Mouse (Mus musculus): ENCODE data around the gene Fggy. TPM values are rescaled to one million over a fixed set of nuclear protein-coding genes. Genes with fewer than 3 reads are reported as not detected.

Fggy gene
- polyA plus RNA-seq, 1 experiment from 2014 or later, result 18.3 TPM

GRCm38 (mm10) chr4:95684522-95685080, 127.3 kb downstream of the Fggy start:
- WGBS, result 16% methylated on average over 4 of the region's 4 CpGs
- ATAC-seq (ENCODE audit: low FRiP score, low TSS enrichment), result peak; percentile 94
- no peaks in the 10 kb centered on the region for H3K36me3 ChIP-seq (ENCODE audit: control insufficient read depth, insufficient read depth, low read length)

GRCm38 (mm10) chr4:95686775-95687174, 129.5 kb downstream of the Fggy start:
- Histone ChIP-seq H3K4me2 (replicated peaks; ENCODE audit: low read depth, low read length) (no peak overlapping the region), H3K36me3 (ENCODE audit: control insufficient read depth, insufficient read depth, low read length) (no peaks in the 10 kb centered on the region), H3K27ac (ENCODE audit: low read depth, low read length) (no peak overlapping the region), H3K9ac (ENCODE audit: low read depth, low read length) (no peak overlapping the region), H3K27me3 (ENCODE audit: control insufficient read depth, insufficient read depth, low read length) (no peaks in the 10 kb centered on the region), H3K9me3 (ENCODE audit: control insufficient read depth, low read length) (no peaks in the 10 kb centered on the region), H3K4me1 (ENCODE audit: control insufficient read depth, insufficient read depth, low read length) (peaks cover 10% of the 10 kb centered on the region), H3K4me3 (ENCODE audit: low read length) (no peak overlapping the region)
- WGBS, result 83% methylated on average over 2 of the region's 2 CpGs
- no peak for ATAC-seq (ENCODE audit: low FRiP score, low TSS enrichment)

More at GRCm38 (mm10) chr4:95684522-95685080, 127.3 kb downstream of the Fggy start:
- Histone ChIP-seq H3K9ac (ENCODE audit: low read depth, low read length) (no peak overlapping the region), H3K4me3 (ENCODE audit: low read length) (no peak overlapping the region), H3K4me2 (replicated peaks; ENCODE audit: low read depth, low read length) (no peak overlapping the region), H3K4me1 (ENCODE audit: control insufficient read depth, insufficient read depth, low read length) (peaks cover 10% of the 10 kb centered on the region), H3K27ac (ENCODE audit: low read depth, low read length) (peak overlapping the region; percentile 69), H3K9me3 (ENCODE audit: control insufficient read depth, low read length) (no peaks in the 10 kb centered on the region), H3K27me3 (ENCODE audit: control insufficient read depth, insufficient read depth, low read length) (no peaks in the 10 kb centered on the region)

GRCm38 (mm10) chr4:95687350-95687749, 130.0 kb downstream of the Fggy start:
- no peak for ATAC-seq (ENCODE audit: low FRiP score, low TSS enrichment)
- Histone ChIP-seq H3K4me2 (replicated peaks; ENCODE audit: low read depth, low read length) (no peak overlapping the region), H3K36me3 (ENCODE audit: control insufficient read depth, insufficient read depth, low read length) (no peaks in the 10 kb centered on the region), H3K4me3 (ENCODE audit: low read length) (no peak overlapping the region), H3K9ac (ENCODE audit: low read depth, low read length) (no peak overlapping the region), H3K9me3 (ENCODE audit: control insufficient read depth, low read length) (no peaks in the 10 kb centered on the region), H3K27ac (ENCODE audit: low read depth, low read length) (no peak overlapping the region), H3K4me1 (ENCODE audit: control insufficient read depth, insufficient read depth, low read length) (peaks cover 10% of the 10 kb centered on the region), H3K27me3 (ENCODE audit: control insufficient read depth, insufficient read depth, low read length) (no peaks in the 10 kb centered on the region)
- whole genome bisulfite sequencing, result 91% methylated on average over 5 of the region's 5 CpGs

- ATAC-seq (ENCODE audit: low FRiP score, low TSS enrichment), result no peak
These were observed 130.9 kb downstream of the Fggy start for GRCm38 (mm10) chr4:95688159-95688558.

GRCm38 (mm10) chr4:95700366-95700765, 143.1 kb downstream of the Fggy start:
- Histone ChIP-seq H3K27me3 (ENCODE audit: control insufficient read depth, insufficient read depth, low read length) (no peaks in the 10 kb centered on the region), H3K4me2 (replicated peaks; ENCODE audit: low read depth, low read length) (no peak overlapping the region), H3K9ac (ENCODE audit: low read depth, low read length) (no peak overlapping the region), H3K4me3 (ENCODE audit: low read length) (no peak overlapping the region), H3K27ac (ENCODE audit: low read depth, low read length) (no peak overlapping the region), H3K9me3 (ENCODE audit: control insufficient read depth, low read length) (no peaks in the 10 kb centered on the region), H3K4me1 (ENCODE audit: control insufficient read depth, insufficient read depth, low read length) (no peaks in the 10 kb centered on the region), H3K36me3 (ENCODE audit: control insufficient read depth, insufficient read depth, low read length) (no peaks in the 10 kb centered on the region)
- no peak for ATAC-seq (ENCODE audit: low FRiP score, low TSS enrichment)
- WGBS, result 67% methylated on average over 2 of the region's 2 CpGs

More at GRCm38 (mm10) chr4:95688159-95688558, 130.9 kb downstream of the Fggy start:
- no peaks in the 10 kb centered on the region for H3K27me3 ChIP-seq (ENCODE audit: control insufficient read depth, insufficient read depth, low read length)
- H3K4me3 ChIP-seq (ENCODE audit: low read length), result no peak overlapping the region
- no peaks in the 10 kb centered on the region for H3K36me3 ChIP-seq (ENCODE audit: control insufficient read depth, insufficient read depth, low read length)
- H3K27ac ChIP-seq (ENCODE audit: low read depth, low read length), result no peak overlapping the region
- H3K4me1 ChIP-seq (ENCODE audit: control insufficient read depth, insufficient read depth, low read length), result peaks cover 10% of the 10 kb centered on the region
- WGBS, result 92% methylated on average over 4 of the region's 4 CpGs
- no peak overlapping the region for H3K9ac ChIP-seq (ENCODE audit: low read depth, low read length)
- no peaks in the 10 kb centered on the region for H3K9me3 ChIP-seq (ENCODE audit: control insufficient read depth, low read length)
- H3K4me2 ChIP-seq (replicated peaks; ENCODE audit: low read depth, low read length), result no peak overlapping the region

GRCm38 (mm10) chr4:95707941-95708897, 150.9 kb downstream of the Fggy start:
- H3K4me3 ChIP-seq (ENCODE audit: low read length), result no peak overlapping the region
- no peak overlapping the region for H3K27ac ChIP-seq (ENCODE audit: low read depth, low read length)
- H3K36me3 ChIP-seq (ENCODE audit: control insufficient read depth, insufficient read depth, low read length), result no peaks in the 10 kb centered on the region
- H3K27me3 ChIP-seq (ENCODE audit: control insufficient read depth, insufficient read depth, low read length), result no peaks in the 10 kb centered on the region
- 66% methylated on average over 5 of the region's 5 CpGs for WGBS
- H3K4me2 ChIP-seq (replicated peaks; ENCODE audit: low read depth, low read length), result no peak overlapping the region
- no peak overlapping the region for H3K9ac ChIP-seq (ENCODE audit: low read depth, low read length)
- no peaks in the 10 kb centered on the region for H3K4me1 ChIP-seq (ENCODE audit: control insufficient read depth, insufficient read depth, low read length)
- no peaks in the 10 kb centered on the region for H3K9me3 ChIP-seq (ENCODE audit: control insufficient read depth, low read length)
- no peak for ATAC-seq (ENCODE audit: low FRiP score, low TSS enrichment)

GRCm38 (mm10) chr4:95709750-95710149, 152.4 kb downstream of the Fggy start:
- H3K9me3 ChIP-seq (ENCODE audit: control insufficient read depth, low read length), result no peaks in the 10 kb centered on the region
- no peak overlapping the region for H3K4me2 ChIP-seq (replicated peaks; ENCODE audit: low read depth, low read length)
- no peak overlapping the region for H3K27ac ChIP-seq (ENCODE audit: low read depth, low read length)
- H3K4me3 ChIP-seq (ENCODE audit: low read length), result no peak overlapping the region
- no peaks in the 10 kb centered on the region for H3K36me3 ChIP-seq (ENCODE audit: control insufficient read depth, insufficient read depth, low read length)
- no peaks in the 10 kb centered on the region for H3K4me1 ChIP-seq (ENCODE audit: control insufficient read depth, insufficient read depth, low read length)
- WGBS, result 76% methylated on average over 1 of the region's 1 CpGs
- no peak overlapping the region for H3K9ac ChIP-seq (ENCODE audit: low read depth, low read length)
- no peaks in the 10 kb centered on the region for H3K27me3 ChIP-seq (ENCODE audit: control insufficient read depth, insufficient read depth, low read length)
- no peak for ATAC-seq (ENCODE audit: low FRiP score, low TSS enrichment)

GRCm38 (mm10) chr4:95712802-95713201, 155.5 kb downstream of the Fggy start:
- ATAC-seq (ENCODE audit: low FRiP score, low TSS enrichment), result no peak
- Histone ChIP-seq H3K36me3 (ENCODE audit: control insufficient read depth, insufficient read depth, low read length) (no peaks in the 10 kb centered on the region), H3K4me3 (ENCODE audit: low read length) (no peak overlapping the region), H3K27me3 (ENCODE audit: control insufficient read depth, insufficient read depth, low read length) (no peaks in the 10 kb centered on the region), H3K9me3 (ENCODE audit: control insufficient read depth, low read length) (no peaks in the 10 kb centered on the region), H3K4me2 (replicated peaks; ENCODE audit: low read depth, low read length) (no peak overlapping the region), H3K27ac (ENCODE audit: low read depth, low read length) (no peak overlapping the region), H3K9ac (ENCODE audit: low read depth, low read length) (no peak overlapping the region), H3K4me1 (ENCODE audit: control insufficient read depth, insufficient read depth, low read length) (no peaks in the 10 kb centered on the region)
- 73% methylated on average over 1 of the region's 1 CpGs for WGBS

GRCm38 (mm10) chr4:95713271-95713670, 156.0 kb downstream of the Fggy start:
- Histone ChIP-seq H3K36me3 (ENCODE audit: control insufficient read depth, insufficient read depth, low read length) (no peaks in the 10 kb centered on the region), H3K4me3 (ENCODE audit: low read length) (no peak overlapping the region), H3K27me3 (ENCODE audit: control insufficient read depth, insufficient read depth, low read length) (no peaks in the 10 kb centered on the region), H3K9ac (ENCODE audit: low read depth, low read length) (no peak overlapping the region), H3K4me2 (replicated peaks; ENCODE audit: low read depth, low read length) (no peak overlapping the region), H3K9me3 (ENCODE audit: control insufficient read depth, low read length) (no peaks in the 10 kb centered on the region), H3K27ac (ENCODE audit: low read depth, low read length) (no peak overlapping the region), H3K4me1 (ENCODE audit: control insufficient read depth, insufficient read depth, low read length) (no peaks in the 10 kb centered on the region)
- no peak for ATAC-seq (ENCODE audit: low FRiP score, low TSS enrichment)
- 66% methylated on average over 3 of the region's 3 CpGs for WGBS
